Mouse (Mus musculus) lung, embryonic 15.5 days (tissue): ENCODE results near the gene Gpr157. TPM values are rescaled to one million over a fixed set of nuclear protein-coding genes. Genes with fewer than 3 reads are reported as not detected.
"Not testable (repeated sequence)": the region's sequence is repeated elsewhere in the genome, so short reads cannot be mapped to it uniquely, and the experiment has no call there.

Experiments
- ATAC-seq: fragments of 200-750 bp; cut with Nextera tagmentation; 2 replicates; pipeline ENCODE4 v1.8.0; 2017; ENCODE audit warnings: moderate number of reproducible peaks, borderline replicate concordance; ENCODE audit not compliant: low FRiP score, low TSS enrichment; ENCODE audit errors: extremely low read depth
- H3K27ac ChIP-seq: fragments of 300-500 bp; sonication (generic); 2 replicates; pipeline ENCODE4 v1.5.1; 2015; ENCODE audit warnings: moderate library complexity, mild to moderate bottlenecking, inconsistent platforms
- H3K27me3 ChIP-seq: fragments of 300-500 bp; sonication (generic); 2 replicates; pipeline ENCODE4 v1.6.1; 2015; ENCODE audit warnings: inconsistent platforms
- H3K36me3 ChIP-seq: fragments of 300-500 bp; sonication (generic); 2 replicates; pipeline ENCODE4 v1.6.1; 2015; ENCODE audit warnings: inconsistent platforms
- H3K4me1 ChIP-seq: fragments of 300-500 bp; sonication (generic); 2 replicates; pipeline ENCODE4 v1.6.1; 2015; ENCODE audit warnings: inconsistent platforms
- H3K4me2 ChIP-seq: fragments of 300-500 bp; sonication (generic); 2 replicates; pipeline ENCODE4 v1.6.1; 2015; ENCODE audit warnings: inconsistent platforms, mild to moderate bottlenecking, moderate library complexity
- H3K4me3 ChIP-seq: fragments of 300-500 bp; sonication (generic); 2 replicates; pipeline ENCODE4 v1.5.1; 2015; ENCODE audit warnings: mild to moderate bottlenecking, inconsistent platforms
- H3K9ac ChIP-seq: fragments of 300-500 bp; sonication (generic); 2 replicates; pipeline ENCODE4 v1.6.1; 2015; ENCODE audit warnings: inconsistent platforms
- H3K9me3 ChIP-seq: fragments of 300-500 bp; sonication (generic); 2 replicates; pipeline ENCODE4 v1.6.1; 2016; ENCODE audit warnings: inconsistent platforms
- WGBS: fragments of 180-500 bp; shearing (Covaris S2); methylation state at CpG from one replicate; pipeline ENCODE4 v1.1.7; 2015; 5-methylcytosine and 5-hydroxymethylcytosine counted together
- polyA plus RNA-seq: library from polyadenylated mRNA; unstranded; fragments of >200 nt; fragmentation: Nextera tagmentation; extraction: Ambion mirVana; gene quantifications from 2 replicates; pipeline ENCODE4 v1.2.1, GENCODE M21; 2015

Gpr157 gene
- 2.0 and 2.2 TPM in 2 replicates for polyA plus RNA-seq

- peak within 1 kb of the TSS; percentile 75 for H3K4me3 ChIP-seq
- H3K36me3 ChIP-seq = no peaks in the 10 kb centered on the region
- WGBS = under 1% methylated on average over 44 of the region's 56 CpGs
- peak within 1 kb of the TSS; percentile 69 for H3K9ac ChIP-seq
- no peaks in the 10 kb centered on the region for H3K9me3 ChIP-seq
- H3K27ac ChIP-seq = peak within 1 kb of the TSS; percentile 77
- ATAC-seq = peak; percentile 97
- peaks cover 35% of the 10 kb centered on the region for H3K4me1 ChIP-seq
- H3K4me2 ChIP-seq = peak within 1 kb of the TSS; percentile 99
- H3K27me3 ChIP-seq = no peaks in the 10 kb centered on the region
Measured at GRCm38 (mm10) chr4:150087161-150087889, at the start of gene Gpr157. Gene Gpr157 (plus strand): TSS chr4:150087365.

DNA sequence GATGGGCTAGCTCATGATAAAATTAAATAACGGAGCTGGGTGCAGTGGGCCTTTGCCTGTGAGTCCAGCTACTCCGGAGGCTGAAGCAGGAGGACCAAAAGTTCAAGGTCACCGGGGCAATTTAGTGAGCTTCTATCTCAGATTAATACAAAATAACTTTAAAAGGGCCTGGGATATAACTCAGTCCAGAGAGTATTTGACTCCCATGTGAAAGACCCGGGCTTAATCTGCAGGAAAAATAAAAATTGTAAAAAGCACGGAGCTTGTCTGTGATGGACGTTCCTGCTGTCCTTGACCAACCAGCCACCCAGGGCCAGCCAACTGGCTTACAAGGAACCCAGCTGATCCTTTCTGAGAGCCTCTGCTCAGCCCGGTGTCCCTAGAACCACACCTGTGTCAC is 48.6 kb upstream of the Gpr157 start:
- WGBS = 83% methylated on average over 7 of the region's 7 CpGs
- no peak overlapping the region for H3K4me3 ChIP-seq
- no peaks in the 10 kb centered on the region for H3K9me3 ChIP-seq
- H3K36me3 ChIP-seq = no peaks in the 10 kb centered on the region
- H3K9ac ChIP-seq = no peak overlapping the region
- ATAC-seq = no peak
- peaks cover 18% of the 10 kb centered on the region for H3K27me3 ChIP-seq
- H3K27ac ChIP-seq = no peak overlapping the region
- no peak overlapping the region for H3K4me2 ChIP-seq
- H3K4me1 ChIP-seq = 0 out of 2 replicates have a peak, but pooled peaks cover 4% of the 10 kb centered on the region

- Histone ChIP-seq H3K27me3 (peaks cover 5% of the 10 kb centered on the region), H3K9ac (no peak overlapping the region), H3K4me2 (no peak overlapping the region), H3K36me3 (no peaks in the 10 kb centered on the region), H3K27ac (no peak overlapping the region), H3K4me1 (0 out of 2 replicates have a peak, but pooled peaks cover 2% of the 10 kb centered on the region), H3K4me3 (no peak overlapping the region), H3K9me3 (no peaks in the 10 kb centered on the region)
- ATAC-seq = no peak
- WGBS = 65% methylated on average over 9 of the region's 9 CpGs
Measured at GRCm38 (mm10) chr4:150040003-150040581, 47.1 kb upstream of the Gpr157 start.

GRCm38 (mm10) chr4:150040856-150041255 is 46.3 kb upstream of the Gpr157 start:
- H3K27me3 ChIP-seq = not testable (repeated sequence)
- WGBS = 81% methylated on average over 1 of the region's 1 CpGs

DNA sequence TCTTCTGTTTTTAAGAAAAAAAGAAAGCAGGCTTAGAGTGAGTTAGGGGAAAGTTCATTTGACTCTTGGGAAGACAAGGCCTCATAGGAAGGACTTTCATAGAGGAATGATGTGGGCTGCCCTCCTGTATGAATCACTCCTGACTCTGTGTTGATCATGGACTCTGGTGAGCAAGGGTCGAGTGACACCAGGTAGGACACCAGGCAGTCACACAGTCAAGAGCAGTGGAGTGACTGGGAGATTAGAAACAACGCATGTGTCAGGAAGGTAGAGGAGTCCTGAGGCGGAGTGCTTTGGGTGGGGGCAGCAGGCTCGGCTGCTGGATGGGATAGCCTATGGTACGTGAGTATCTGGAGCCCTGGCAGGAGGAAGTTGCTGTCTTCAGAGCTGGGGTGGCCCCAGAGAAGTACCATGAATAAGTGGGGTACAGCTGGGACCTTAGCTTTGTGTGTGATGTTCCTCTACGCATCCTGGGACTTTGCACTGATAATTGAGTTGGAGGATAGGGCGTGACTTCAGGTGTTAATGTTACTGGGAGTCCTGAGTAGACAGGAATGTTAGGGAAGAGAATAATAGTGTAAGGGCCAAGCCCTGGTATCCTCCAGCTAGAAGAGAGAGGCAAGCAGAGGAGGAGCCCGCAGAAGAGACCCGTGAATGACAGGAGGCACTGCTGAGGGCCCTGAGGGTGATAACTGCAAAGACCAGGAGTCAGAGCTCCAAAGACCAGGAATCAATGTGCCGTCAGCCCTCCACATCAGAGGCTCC is 45.6 kb upstream of the Gpr157 start:
- 71% methylated on average over 10 of the region's 10 CpGs for WGBS
- H3K27me3 ChIP-seq = 0 out of 2 replicates have a peak, but pooled peaks cover 4% of the 10 kb centered on the region
- H3K4me2 ChIP-seq = no peak overlapping the region
- H3K4me3 ChIP-seq = no peak overlapping the region
- no peaks in the 10 kb centered on the region for H3K36me3 ChIP-seq
- H3K4me1 ChIP-seq = no peaks in the 10 kb centered on the region
- no peaks in the 10 kb centered on the region for H3K9me3 ChIP-seq
- H3K27ac ChIP-seq = no peak overlapping the region
- no peak overlapping the region for H3K9ac ChIP-seq
- ATAC-seq = no peak

More at GRCm38 (mm10) chr4:150040856-150041255, 46.3 kb upstream of the Gpr157 start:
- not testable (repeated sequence) for H3K4me2 ChIP-seq, H3K27ac ChIP-seq, H3K9me3 ChIP-seq, H3K36me3 ChIP-seq, H3K9ac ChIP-seq, ATAC-seq, H3K4me3 ChIP-seq, H3K4me1 ChIP-seq

DNA sequence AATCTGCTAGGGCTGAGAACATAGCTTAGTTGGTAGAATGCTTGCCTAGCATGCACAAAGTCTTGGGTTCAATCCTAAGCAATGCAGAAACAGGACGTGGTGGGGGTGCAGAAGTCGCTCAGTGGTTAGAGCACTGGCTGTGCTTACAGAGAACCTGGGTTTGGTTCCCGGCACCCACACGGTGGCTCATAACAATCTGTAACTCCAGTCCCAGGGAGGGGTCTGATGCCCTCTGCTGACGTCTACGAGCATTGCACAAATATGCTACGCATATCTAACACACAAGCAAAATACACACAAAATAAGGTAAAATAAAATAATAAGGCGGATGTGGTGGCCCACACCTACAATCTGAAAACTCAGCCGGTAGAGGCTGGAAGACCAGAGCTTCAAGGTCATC is 43.6 kb upstream of the Gpr157 start:
- no peak overlapping the region for H3K9ac ChIP-seq
- H3K9me3 ChIP-seq = no peaks in the 10 kb centered on the region
- H3K4me1 ChIP-seq = peaks cover 12% of the 10 kb centered on the region
- H3K4me2 ChIP-seq = no peak overlapping the region
- H3K36me3 ChIP-seq = no peaks in the 10 kb centered on the region
- WGBS = 93% methylated on average over 9 of the region's 9 CpGs
- H3K27ac ChIP-seq = no peak overlapping the region
- no peak overlapping the region for H3K4me3 ChIP-seq
- peaks cover 9% of the 10 kb centered on the region; the same call in 1 of the 2 replicates for H3K27me3 ChIP-seq
- no peak for ATAC-seq

DNA sequence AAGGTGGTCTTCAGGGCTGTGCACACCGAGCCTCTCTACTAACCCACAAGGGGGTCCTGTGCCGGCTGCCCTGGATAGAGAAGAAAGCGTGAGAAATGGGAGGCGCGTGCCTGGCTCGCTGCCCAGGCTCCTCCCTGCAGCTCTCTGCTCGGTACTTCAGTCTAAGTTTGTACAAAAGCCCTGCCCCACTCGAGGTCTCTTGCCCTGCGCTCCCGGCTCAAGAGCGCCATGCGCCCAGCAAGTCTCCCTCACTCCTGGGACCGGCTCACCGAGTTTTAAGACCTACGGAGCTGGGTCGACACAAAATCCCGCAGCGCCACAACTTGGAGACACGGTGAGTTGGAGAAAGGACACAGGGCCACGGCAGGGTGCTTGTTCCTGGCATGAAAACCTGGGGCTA is 39.1 kb upstream of the Gpr157 start:
- H3K9ac ChIP-seq = peak overlapping the region; percentile 67
- peak overlapping the region; percentile 69 for H3K27ac ChIP-seq
- ATAC-seq = peak; percentile 86
- H3K4me2 ChIP-seq = peak overlapping the region; percentile 92
- H3K27me3 ChIP-seq = peaks cover 9% of the 10 kb centered on the region; the same call in 1 of the 2 replicates
- WGBS = 0% methylated on average over 20 of the region's 20 CpGs
- no peaks in the 10 kb centered on the region for H3K9me3 ChIP-seq
- H3K4me1 ChIP-seq = peaks cover 41% of the 10 kb centered on the region
- no peaks in the 10 kb centered on the region for H3K36me3 ChIP-seq
- H3K4me3 ChIP-seq = peak overlapping the region; percentile 59

DNA sequence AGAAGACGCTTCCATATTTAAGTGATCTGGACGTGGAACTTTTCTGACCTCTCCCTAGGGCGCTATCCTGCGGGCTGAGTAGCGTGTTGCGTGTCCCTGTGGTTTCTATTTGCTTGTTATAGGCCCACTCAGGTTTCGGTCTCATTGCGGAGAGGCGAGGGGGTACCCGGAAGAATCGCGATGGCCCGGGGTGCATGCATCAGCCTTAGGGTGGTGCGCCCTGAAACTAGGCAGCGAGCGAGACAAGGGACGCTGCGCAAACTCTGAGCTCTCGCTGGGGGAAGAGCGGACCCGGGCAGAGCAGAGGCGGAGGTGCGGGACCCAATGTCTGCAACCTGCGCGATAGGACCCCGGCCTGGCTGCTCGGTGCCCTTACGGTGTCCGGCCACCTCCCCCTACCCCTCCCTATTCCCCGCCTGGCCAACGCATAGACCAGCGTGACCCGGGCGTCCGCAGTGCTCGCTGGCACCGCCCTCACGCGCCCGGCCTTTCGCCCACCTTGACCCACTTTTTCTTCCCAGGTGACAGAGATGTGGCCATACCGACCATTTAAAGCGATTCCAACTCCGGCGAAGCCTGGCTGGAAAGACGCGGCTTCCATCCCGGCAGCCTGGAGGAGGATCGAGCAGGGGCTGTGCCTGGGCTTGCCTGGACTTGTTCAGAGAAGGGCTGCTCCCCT is 38.5 kb upstream of the Gpr157 start:
- no peaks in the 10 kb centered on the region for H3K9me3 ChIP-seq
- WGBS = 1% methylated on average over 49 of the region's 49 CpGs
- H3K9ac ChIP-seq = peak overlapping the region; percentile 67
- H3K4me2 ChIP-seq = peak overlapping the region; percentile 92
- peak overlapping the region; percentile 59 for H3K4me3 ChIP-seq
- H3K4me1 ChIP-seq = peaks cover 41% of the 10 kb centered on the region
- H3K27ac ChIP-seq = peak overlapping the region; percentile 69
- peaks cover 9% of the 10 kb centered on the region; the same call in 1 of the 2 replicates for H3K27me3 ChIP-seq
- H3K36me3 ChIP-seq = no peaks in the 10 kb centered on the region
- peak; percentile 39; the same call in 1 of the 2 replicates for ATAC-seq

GRCm38 (mm10) chr4:150049157-150049513 is 38.0 kb upstream of the Gpr157 start:
- Histone ChIP-seq H3K27me3 (peaks cover 9% of the 10 kb centered on the region; the same call in 1 of the 2 replicates), H3K27ac (peak overlapping the region; percentile 69), H3K4me2 (peak overlapping the region; percentile 92), H3K4me1 (peaks cover 41% of the 10 kb centered on the region), H3K9ac (peak overlapping the region; percentile 67), H3K4me3 (peak overlapping the region; percentile 59), H3K36me3 (no peaks in the 10 kb centered on the region), H3K9me3 (no peaks in the 10 kb centered on the region)
- peak; percentile 19; the same call in 1 of the 2 replicates for ATAC-seq
- 9% methylated on average over 15 of the region's 15 CpGs for WGBS

- WGBS = 21% methylated on average over 13 of the region's 13 CpGs
- Histone ChIP-seq H3K27ac (no peak overlapping the region; the same call in 1 of the 2 replicates), H3K4me1 (peaks cover 41% of the 10 kb centered on the region), H3K9ac (no peak overlapping the region; the same call in 1 of the 2 replicates), H3K4me2 (peak overlapping the region; percentile 92), H3K27me3 (peaks cover 9% of the 10 kb centered on the region; the same call in 1 of the 2 replicates), H3K9me3 (no peaks in the 10 kb centered on the region), H3K36me3 (no peaks in the 10 kb centered on the region), H3K4me3 (peak overlapping the region; percentile 59)
- ATAC-seq = no peak
Measured at GRCm38 (mm10) chr4:150049564-150050226, 37.5 kb upstream of the Gpr157 start.

DNA sequence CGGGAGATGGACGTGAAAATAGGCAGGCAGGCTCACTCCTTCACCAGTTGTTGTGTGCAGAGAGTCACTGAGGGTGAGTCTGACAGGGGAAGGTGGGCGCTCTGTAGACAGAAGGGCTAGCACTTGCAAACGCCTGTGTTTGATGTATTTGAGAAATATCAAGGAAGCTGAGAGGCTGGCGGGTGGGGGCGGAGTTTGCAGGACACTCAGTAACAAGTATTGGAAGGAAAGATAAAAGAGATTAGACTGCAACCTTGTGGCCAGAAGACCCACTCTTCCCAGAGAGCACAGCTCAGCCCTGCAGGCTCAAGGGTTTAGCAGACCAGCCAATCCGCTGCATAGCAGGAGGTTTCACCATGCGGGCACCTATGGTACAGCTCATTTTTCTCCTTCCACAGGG is 35.7 kb upstream of the Gpr157 start:
- 58% methylated on average over 8 of the region's 8 CpGs for WGBS

More for the DNA sequence above, 35.7 kb upstream of the Gpr157 start:
- no peak overlapping the region for H3K27ac ChIP-seq
- no peak for ATAC-seq
- H3K4me1 ChIP-seq = peaks cover 41% of the 10 kb centered on the region
- no peak overlapping the region for H3K4me2 ChIP-seq
- H3K27me3 ChIP-seq = peaks cover 5% of the 10 kb centered on the region; the same call in 1 of the 2 replicates
- no peaks in the 10 kb centered on the region for H3K9me3 ChIP-seq
- no peak overlapping the region for H3K9ac ChIP-seq
- H3K4me3 ChIP-seq = no peak overlapping the region
- no peaks in the 10 kb centered on the region for H3K36me3 ChIP-seq
